Mouse (Mus musculus) CH12.LX (cell line): ENCODE data around the gene Aunip. TPM values are rescaled to one million over a fixed set of nuclear protein-coding genes. Genes with fewer than 3 reads are reported as not detected.

ENCODE experiments used
- DNase-seq: peaks from one replicate; pipeline ENCODE4 v3.0.0-alpha.2; 2013; ENCODE audit errors: extremely low read depth
- H3K27ac ChIP-seq: 2 replicates; pipeline ENCODE4 v1.5.1; 2012; ENCODE audit warnings: low read depth, mild to moderate bottlenecking, control low read depth, moderate library complexity; ENCODE audit not compliant: insufficient read depth
- H3K27me3 ChIP-seq: replicated peaks from 2 replicates; pipeline ENCODE3; 2012; ENCODE audit warnings: inconsistent platforms
- H3K36me3 ChIP-seq, 2 experiments: replicated peaks in 1 of 2; 2 replicates each; pipeline versions ENCODE3 to v1.6.1; 2012; ENCODE audit warnings: inconsistent platforms in 1 of 2, low read length in 1 of 2, mild to moderate bottlenecking in 1 of 2, mixed read lengths in 1 of 2, moderate library complexity in 1 of 2; ENCODE audit not compliant: control insufficient read depth in 1 of 2, insufficient read depth in 1 of 2
- H3K4me1 ChIP-seq, 2 experiments: 2 replicates each; pipeline ENCODE4 v1.6.1; 2012; ENCODE audit warnings: inconsistent platforms in 1 of 2, moderate library complexity in 1 of 2; ENCODE audit not compliant: insufficient read depth in 2 of 2, control insufficient read depth in 1 of 2
- H3K4me2 ChIP-seq: 2 replicates; pipeline ENCODE4 v1.6.1; 2012; ENCODE audit warnings: low read depth, mild to moderate bottlenecking, control low read depth; ENCODE audit not compliant: poor library complexity, insufficient read depth, severe bottlenecking
- H3K4me3 ChIP-seq, 3 experiments: fragments of 150-350 bp in 1 of 3; sonication (generic) in 1 of 3; replicated peaks in 1 of 3; 2 replicates each; pipeline versions ENCODE3 to v1.5.1; 2011 to 2012; ENCODE audit warnings: low read depth in 2 of 3, low read length in 2 of 3, mild to moderate bottlenecking in 2 of 3, moderate library complexity in 2 of 3, control low read depth in 1 of 3, improper control_type of control experiment in 1 of 3, inconsistent platforms in 1 of 3, mixed read lengths in 1 of 3; ENCODE audit not compliant: poor library complexity in 1 of 3
- H3K79me2 ChIP-seq: replicated peaks from 2 replicates; pipeline ENCODE4 v1.6.1; 2012; ENCODE audit warnings: mild to moderate bottlenecking, moderate library complexity; ENCODE audit not compliant: control insufficient read depth, poor library complexity, insufficient read depth, severe bottlenecking; ENCODE audit errors: extremely low read depth
- H3K9ac ChIP-seq: 2 replicates; pipeline ENCODE4 v1.6.1; 2012; ENCODE audit warnings: low read depth, mild to moderate bottlenecking, control low read depth, moderate library complexity; ENCODE audit not compliant: insufficient read depth
- H3K9me3 ChIP-seq: replicated peaks from 2 replicates; pipeline ENCODE3; 2012; ENCODE audit warnings: low read length, inconsistent platforms, mixed read lengths
- BHLHE40 ChIP-seq: IDR thresholded peaks from 2 replicates; pipeline ENCODE4 v1.6.1; 2011; ENCODE audit warnings: mild to moderate bottlenecking, low read depth, low read length, improper control_type of control experiment
- CHD1 ChIP-seq: IDR thresholded peaks from 2 replicates; pipeline ENCODE4 v1.6.1; 2012; ENCODE audit warnings: low read depth, low read length, improper control_type of control experiment, inconsistent platforms
- CHD2 ChIP-seq: IDR thresholded peaks from 2 replicates; pipeline ENCODE4 v1.6.1; 2011; ENCODE audit warnings: low read length, improper control_type of control experiment
- EP300 ChIP-seq: IDR thresholded peaks from 2 replicates; pipeline ENCODE4 v1.6.1; 2011; ENCODE audit warnings: low read length, improper control_type of control experiment
- ETS1 ChIP-seq: conservative IDR thresholded peaks from 2 replicates; pipeline ENCODE4 v1.6.1; 2012; ENCODE audit warnings: low read depth, mild to moderate bottlenecking, inconsistent platforms, low read length, improper control_type of control experiment, moderate library complexity
- GABPA ChIP-seq: IDR thresholded peaks from 2 replicates; pipeline ENCODE4 v1.6.1; 2012; ENCODE audit warnings: low read depth, low read length, improper control_type of control experiment, inconsistent platforms; ENCODE audit not compliant: insufficient replicate concordance
- HCFC1 ChIP-seq: IDR thresholded peaks from 2 replicates; pipeline ENCODE4 v1.6.1; 2012; ENCODE audit warnings: low read depth, mild to moderate bottlenecking, inconsistent platforms, low read length, improper control_type of control experiment
- IRF4 ChIP-seq: IDR thresholded peaks from 2 replicates; pipeline ENCODE4 v1.6.1; 2014; ENCODE audit warnings: low read depth, mild to moderate bottlenecking, inconsistent platforms, low read length, improper control_type of control experiment
- JUN ChIP-seq: IDR thresholded peaks from 2 replicates; pipeline ENCODE4 v1.6.1; 2011; ENCODE audit warnings: low read depth, mild to moderate bottlenecking, low read length, improper control_type of control experiment, moderate library complexity; ENCODE audit not compliant: insufficient read depth
- JUND ChIP-seq: conservative IDR thresholded peaks from 2 replicates; pipeline ENCODE4 v1.6.1; 2011; ENCODE audit warnings: low read depth, low read length, improper control_type of control experiment
- MAFK ChIP-seq: IDR thresholded peaks from 2 replicates; pipeline ENCODE4 v1.6.1; 2011; ENCODE audit warnings: low read length, improper control_type of control experiment; ENCODE audit not compliant: insufficient replicate concordance
- MAX ChIP-seq: IDR thresholded peaks from 2 replicates; pipeline ENCODE4 v1.6.1; 2011; ENCODE audit warnings: low read length, improper control_type of control experiment
- MAZ ChIP-seq: IDR thresholded peaks from 2 replicates; pipeline ENCODE4 v1.6.1; 2012; ENCODE audit warnings: low read depth, mild to moderate bottlenecking, inconsistent platforms, low read length, improper control_type of control experiment, moderate library complexity
- MXI1 ChIP-seq: IDR thresholded peaks from 2 replicates; pipeline ENCODE4 v1.6.1; 2011; ENCODE audit warnings: mild to moderate bottlenecking, low read depth, low read length, improper control_type of control experiment
- MYC ChIP-seq: IDR thresholded peaks from 2 replicates; pipeline ENCODE4 v1.6.1; 2011; ENCODE audit warnings: low read depth, mild to moderate bottlenecking, improper control_type of control experiment, low read length
- NELFE ChIP-seq: IDR thresholded peaks from 2 replicates; pipeline ENCODE4 v1.6.1; 2011; ENCODE audit warnings: low read depth, low read length, improper control_type of control experiment
- NRF1 ChIP-seq: IDR thresholded peaks from 2 replicates; pipeline ENCODE4 v1.6.1; 2014; ENCODE audit warnings: low read depth, mild to moderate bottlenecking, inconsistent platforms, low read length, improper control_type of control experiment, moderate library complexity
- PAX5 ChIP-seq: IDR thresholded peaks from 2 replicates; pipeline ENCODE4 v1.6.1; 2012; ENCODE audit warnings: low read length, inconsistent platforms, mixed read lengths
- POLR2A ChIP-seq: IDR thresholded peaks from 2 replicates; pipeline ENCODE4 v1.6.1; 2011; ENCODE audit warnings: low read depth, mild to moderate bottlenecking, improper control_type of control experiment, low read length
- POLR2AphosphoS2 ChIP-seq: IDR thresholded peaks from 2 replicates; pipeline ENCODE4 v1.6.1; 2011; ENCODE audit warnings: low read depth, low read length, improper control_type of control experiment
- RAD21 ChIP-seq: IDR thresholded peaks from 2 replicates; pipeline ENCODE4 v1.6.1; 2011; ENCODE audit warnings: low read depth, mild to moderate bottlenecking, low read length, improper control_type of control experiment, moderate library complexity
- RCOR1 ChIP-seq: conservative IDR thresholded peaks from 2 replicates; pipeline ENCODE4 v1.6.1; 2012; ENCODE audit warnings: low read depth, mild to moderate bottlenecking, inconsistent platforms, low read length, improper control_type of control experiment
- TBP ChIP-seq: conservative IDR thresholded peaks from 2 replicates; pipeline ENCODE4 v1.6.1; 2011; ENCODE audit warnings: low read depth, low read length, improper control_type of control experiment
- TCF12 ChIP-seq: IDR thresholded peaks from 2 replicates; pipeline ENCODE4 v1.6.1; 2014; ENCODE audit warnings: low read depth, mild to moderate bottlenecking, inconsistent platforms, low read length, improper control_type of control experiment
- UBTF ChIP-seq: IDR thresholded peaks from 2 replicates; pipeline ENCODE4 v1.6.1; 2012; ENCODE audit warnings: low read depth, mild to moderate bottlenecking, inconsistent platforms, low read length, improper control_type of control experiment, moderate library complexity
- USF1 ChIP-seq: IDR thresholded peaks from 2 replicates; pipeline ENCODE4 v1.6.1; 2014; ENCODE audit warnings: low read depth, mild to moderate bottlenecking, inconsistent platforms, low read length, improper control_type of control experiment
- USF2 ChIP-seq: conservative IDR thresholded peaks from 2 replicates; pipeline ENCODE4 v1.6.1; 2011; ENCODE audit warnings: low read depth, low read length, improper control_type of control experiment
- ZC3H11A ChIP-seq: IDR thresholded peaks from 2 replicates; pipeline ENCODE4 v1.6.1; 2012; ENCODE audit warnings: low read depth, mild to moderate bottlenecking, inconsistent platforms, low read length, improper control_type of control experiment
- ZKSCAN1 ChIP-seq: IDR thresholded peaks from 2 replicates; pipeline ENCODE4 v1.6.1; 2012; ENCODE audit warnings: low read depth, inconsistent platforms, low read length, improper control_type of control experiment, borderline replicate concordance
- ZMIZ1 ChIP-seq: IDR thresholded peaks from 2 replicates; pipeline ENCODE4 v1.6.1; 2012; ENCODE audit warnings: low read depth, mild to moderate bottlenecking, inconsistent platforms, low read length, improper control_type of control experiment
- ZNF384 ChIP-seq: IDR thresholded peaks from 2 replicates; pipeline ENCODE4 v1.6.1; 2012; ENCODE audit warnings: low read depth, low read length, improper control_type of control experiment, inconsistent platforms
- dilution Hi-C: fragments of 300-500 bp; cut with MboI; formaldehyde crosslinking; loops from 2 replicates; pipeline ENCODE4 v1.14.3; 2020; ENCODE audit warnings: low sequenced_read_pairs; ENCODE audit not compliant: extremely low pct_unique_long_range_greater_than_20kb, extremely low pct_ligation_motif_present
- in situ Hi-C: fragments of 300-500 bp; cut with MboI; formaldehyde crosslinking; loops from 3 replicates; pipeline ENCODE4 v1.14.3; 2019; ENCODE audit warnings: low sequenced_read_pairs, low pct_ligation_motif_present, low pct_unique_long_range_greater_than_20kb, mixed read lengths
- polyA plus RNA-seq: library from polyadenylated mRNA; unstranded; fragments of >175 nt; gene quantifications from 2 replicates; pipeline ENCODE4 v1.2.1, GENCODE M21; 2012; ENCODE audit warnings: low read depth; ENCODE audit not compliant: insufficient read length
- total RNA-seq, 2 experiments: library from RNA; depleted of rRNA; stranded (reverse); fragments of 300-350 nt in 1 of 2; fragments of >200 nt in 1 of 2; gene quantifications; 2 replicates each; pipeline ENCODE4 v1.2.3; 2012 to 2014

The Aunip gene
- total and polyA plus RNA-seq, 3 experiments = 11.5 to 14.9 (median 11.7) TPM

- dilution Hi-C loops (no loop called here), in situ Hi-C loops (no loop called here)
- Histone ChIP-seq H3K4me1 (peaks cover 3% of the 10 kb centered on the region in 2 experiments), H3K4me3 (no peak overlapping the region), H3K36me3 (peaks cover 4 to 8% of the 10 kb centered on the region in 2 experiments), H3K27ac (no peak overlapping the region), H3K79me2 (no peaks in the 10 kb centered on the region; the same call in 1 of the 2 replicates), H3K9me3 (peaks cover 8% of the 10 kb centered on the region), H3K27me3 (peaks cover 43% of the 10 kb centered on the region)
- TF ChIP-seq MAX (peak; percentile 55; the same call in 1 of the 2 replicates), POLR2A (no peak)
- TF ChIP-seq, all 38 proteins: peak for 1
- no peak overlapping the region for H3K9ac ChIP-seq
- peak overlapping the region; percentile 87; the same call in 1 of the 2 replicates for H3K4me2 ChIP-seq
- no peak for DNase-seq
Measured at GRCm38 (mm10) chr4:134467435-134468214, 43.2 kb upstream of the Aunip start.

GRCm38 (mm10) chr4:134468215-134468575 is 42.6 kb upstream of the Aunip start, which contains the start of gene Stmn1:
Gene Stmn1, plus strand, starts transcription at chr4:134468320.
- H3K36me3 ChIP-seq = peaks cover 4 to 11% of the 10 kb centered on the region in 2 experiments
- in situ Hi-C loops (no loop called here), dilution Hi-C loops (no loop called here)
- H3K4me1 ChIP-seq = peaks cover 3% of the 10 kb centered on the region in 2 experiments
- no peak within 1 kb of the TSS for H3K27ac ChIP-seq
- DNase-seq = peak; percentile 81
- H3K79me2 ChIP-seq = no peaks in the 10 kb centered on the region; the same call in 1 of the 2 replicates
- peak within 1 kb of the TSS; percentile 25 to 74 (median 67) for H3K4me3 ChIP-seq
- H3K9ac ChIP-seq = peak within 1 kb of the TSS; percentile 69
- peaks cover 7% of the 10 kb centered on the region for H3K9me3 ChIP-seq
- H3K4me2 ChIP-seq = peak within 1 kb of the TSS; percentile 87
- H3K27me3 ChIP-seq = peaks cover 43% of the 10 kb centered on the region
- TF ChIP-seq MYC (no peak), ZNF384 (no peak), BHLHE40 (peak; percentile 100), ETS1 (no peak), ZKSCAN1 (no peak), CHD1 (no peak), MAZ (no peak), ZC3H11A (no peak), USF2 (peak; percentile 93), RAD21 (no peak), HCFC1 (peak; percentile 90), JUN (no peak), IRF4 (peak; percentile 32; the same call in 1 of the 2 replicates), TCF12 (peak; percentile 80), MXI1 (no peak; the same call in 1 of the 2 replicates), POLR2AphosphoS2 (no peak), NELFE (peak; percentile 80), EP300 (no peak), TBP (no peak), JUND (no peak), UBTF (0 out of 2 replicates have a peak, but pooled peaks have one; percentile 37), PAX5 (no peak), NRF1 (peak; percentile 56), GABPA (no peak; the same call in 1 of the 2 replicates), POLR2A (peak; percentile 88), CHD2 (0 out of 2 replicates have a peak, but pooled peaks have one; percentile 16), USF1 (peak; percentile 98), RCOR1 (no peak), MAFK (no peak), ZMIZ1 (peak; percentile 69)
